Comparison of ENCODE assay signal across 30 mouse cellular contexts in the genomic region with DNA sequence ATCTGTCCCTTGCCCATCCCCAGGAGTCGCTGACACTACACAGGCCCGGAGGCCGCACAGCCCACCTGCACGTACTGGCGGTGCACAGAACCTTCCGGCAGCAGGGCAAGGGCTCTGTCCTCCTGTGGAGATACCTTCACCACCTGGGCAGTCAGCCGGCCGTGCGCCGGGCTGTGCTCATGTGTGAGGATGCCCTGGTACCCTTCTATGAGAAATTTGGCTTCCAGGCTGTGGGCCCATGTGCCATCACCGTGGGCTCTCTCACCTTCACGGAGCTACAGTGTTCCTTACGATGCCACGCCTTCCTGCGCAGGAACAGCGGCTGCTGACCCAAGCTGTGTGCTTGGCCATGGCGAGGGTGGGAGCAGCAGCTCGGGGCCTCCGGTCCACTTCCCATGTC. TPM values are rescaled to one million over a fixed set of nuclear protein-coding genes. Genes with fewer than 3 reads are reported as not detected.
"Had no signal": no experiment of that assay in that cellular context is flagged by ENCODE, and none has a peak within 500 bp of the region (broad histone marks: within the 10 kb centered on the region; RNA-seq: fewer than 3 reads in every experiment).

No protein-coding gene starts in this region.

- DNase-seq: gastrocnemius, postnatal 14 days; gastrocnemius, postnatal 36 days; heart, adult 18-20 months; heart, postnatal 10 days; heart, postnatal 36 days; kidney, adult 11 months; kidney, adult 2 months; kidney, adult 9 months; kidney, postnatal 14 days; kidney, postnatal 36 days; layer of hippocampus, adult 9-11 months; layer of hippocampus, postnatal 36 days; left cerebral cortex, postnatal 4 days had no signal

- H3K9ac ChIP-seq: hindbrain, embryonic 13.5 days; hindbrain, embryonic 15.5 days; kidney, embryonic 15.5 days; limb, embryonic 13.5 days; limb, embryonic 15.5 days; liver, embryonic 12.5 days; liver, embryonic 14.5 days had no signal

- H3K36me3 ChIP-seq: hindbrain, embryonic 13.5 days; hindbrain, embryonic 15.5 days had no signal

- H3K27ac ChIP-seq: heart, embryonic 10.5 days; hindbrain, embryonic 13.5 days; hindbrain, embryonic 15.5 days; hindbrain, postnatal 0 days; kidney, embryonic 15.5 days; kidney, postnatal 0 days; limb, embryonic 13.5 days; limb, embryonic 15.5 days; liver, embryonic 12.5 days; liver, embryonic 14.5 days had no signal

- H3K27me3 ChIP-seq: hindbrain, embryonic 13.5 days; hindbrain, embryonic 15.5 days; kidney, embryonic 15.5 days; limb, embryonic 13.5 days; limb, embryonic 15.5 days had no signal

- ATAC-seq: hindbrain, postnatal 0 days; intestine, embryonic 16.5 days; liver, embryonic 12.5 days had no signal

- H3K4me2 ChIP-seq: hindbrain, embryonic 13.5 days; hindbrain, embryonic 15.5 days; kidney, embryonic 15.5 days; limb, embryonic 13.5 days; limb, embryonic 15.5 days; liver, embryonic 12.5 days had no signal

- H3K4me3 ChIP-seq: heart, embryonic 10.5 days; hindbrain, embryonic 13.5 days; hindbrain, embryonic 15.5 days; kidney, embryonic 15.5 days; limb, embryonic 13.5 days; limb, embryonic 15.5 days; liver, embryonic 12.5 days had no signal

- H3K9me3 ChIP-seq: heart, embryonic 10.5 days; hindbrain, embryonic 13.5 days; hindbrain, embryonic 15.5 days; kidney, embryonic 15.5 days; limb, embryonic 13.5 days; limb, embryonic 15.5 days; liver, embryonic 12.5 days had no signal

- H3K4me1 ChIP-seq: kidney, embryonic 15.5 days had no signal

RNA-seq across cellular contexts. Expression of a gene that starts 10.5 kb away (rescaled TPM):
- polyA plus RNA-seq: gonadal fat pad, adult 2 months; heart, embryonic 10.5 days; heart, embryonic 16.5 days; hindbrain, embryonic 11.5 days; hindbrain, embryonic 15.5 days; intestine, embryonic 14.5 days; intestine, embryonic 16.5 days; kidney, adult 2 months; kidney, embryonic 15.5 days; kidney, postnatal 0 days; large intestine, adult 2 months; limb, embryonic 13.5 days; limb, embryonic 15.5 days; liver, adult 2 months; liver, embryonic 12.5 days; liver, embryonic 14.5 days had no signal

RNA-seq across cellular contexts. Expression of a gene that starts 56.6 kb away (rescaled TPM):
- polyA plus RNA-seq: liver, adult 2 months had no signal
